Mouse (Mus musculus) midbrain, embryonic 14.5 days (tissue): ENCODE results near the gene Akr1c13. TPM values are rescaled to one million over a fixed set of nuclear protein-coding genes. Genes with fewer than 3 reads are reported as not detected.

Experiments
- ATAC-seq: fragments of 200-750 bp; cut with Nextera tagmentation; 2 replicates; pipeline ENCODE4 v1.8.0; 2017; ENCODE audit warnings: moderate number of reproducible peaks, moderate library complexity; ENCODE audit not compliant: low FRiP score, low TSS enrichment
- DNase-seq: peaks from one replicate; pipeline ENCODE4 v3.0.0-alpha.2; 2015
- H3K27ac ChIP-seq: fragments of 300-500 bp; sonication (generic); replicated peaks from 2 replicates; pipeline ENCODE4 v1.5.1; 2014; ENCODE audit warnings: mild to moderate bottlenecking, low read depth, low read length, moderate library complexity
- H3K27me3 ChIP-seq: fragments of 300-500 bp; sonication (generic); 2 replicates; pipeline ENCODE4 v1.6.1; 2014; ENCODE audit warnings: low read length, control low read depth, mixed read lengths; ENCODE audit not compliant: control insufficient read depth, insufficient read depth
- H3K36me3 ChIP-seq: fragments of 300-500 bp; sonication (generic); 2 replicates; pipeline ENCODE4 v1.6.1; 2014; ENCODE audit warnings: low read length, control low read depth; ENCODE audit not compliant: control insufficient read depth, insufficient read depth
- H3K4me1 ChIP-seq: fragments of 300-500 bp; sonication (generic); 2 replicates; pipeline ENCODE4 v1.6.1; 2014; ENCODE audit warnings: mild to moderate bottlenecking, antibody characterized with exemption, low read length, control low read depth; ENCODE audit not compliant: control insufficient read depth, insufficient read depth
- H3K4me2 ChIP-seq: fragments of 300-500 bp; sonication (generic); 2 replicates; pipeline ENCODE4 v1.6.1; 2014; ENCODE audit warnings: mild to moderate bottlenecking, low read length, moderate library complexity
- H3K4me3 ChIP-seq: fragments of 300-500 bp; sonication (generic); replicated peaks from 2 replicates; pipeline ENCODE4 v1.5.1; 2014; ENCODE audit warnings: low read depth, low read length
- H3K9ac ChIP-seq: fragments of 300-500 bp; sonication (generic); replicated peaks from 2 replicates; pipeline ENCODE4 v1.6.1; 2014; ENCODE audit warnings: mild to moderate bottlenecking, low read length, moderate library complexity
- H3K9me3 ChIP-seq: fragments of 300-500 bp; sonication (generic); 2 replicates; pipeline ENCODE4 v1.6.1; 2016; ENCODE audit warnings: low read length, control low read depth, mixed read lengths; ENCODE audit not compliant: control insufficient read depth
- WGBS: fragments of 180-500 bp; shearing (Covaris S2); extraction: QIAGEN DNeasy Blood & Tissue Kit; methylation state at CpG from one replicate; pipeline ENCODE4 v1.1.7; 2014; 5-methylcytosine and 5-hydroxymethylcytosine counted together
- polyA plus RNA-seq: library from polyadenylated mRNA; unstranded; fragments of >200 nt; fragmentation: Nextera tagmentation; extraction: Ambion mirVana; gene quantifications from 2 replicates; pipeline ENCODE4 v1.2.1, GENCODE M21; 2014

The Akr1c13 gene
- polyA plus RNA-seq, 1 experiment from 2014 or later, result 1.2 TPM

- H3K9me3 ChIP-seq, result no peaks in the 10 kb centered on the region
- WGBS, result 63% methylated on average over 1 of the region's 1 CpGs
- no peak for ATAC-seq
These were observed 37.5 kb downstream of the Akr1c13 start, which contains the start of gene Akr1c19 for GRCm38 (mm10) chr13:4228441-4228840. Gene Akr1c19, plus strand, starts transcription at chr13:4228700.

GRCm38 (mm10) chr13:4230841-4231623 lies 40.1 kb downstream of the Akr1c13 start:
- H3K9ac ChIP-seq, result no peak overlapping the region
- H3K27me3 ChIP-seq, result no peaks in the 10 kb centered on the region
- no peaks in the 10 kb centered on the region for H3K9me3 ChIP-seq
- DNase-seq (no peak), ATAC-seq (no peak)
- no peak overlapping the region for H3K27ac ChIP-seq
- H3K4me1 ChIP-seq, result no peaks in the 10 kb centered on the region
- no peaks in the 10 kb centered on the region for H3K36me3 ChIP-seq
- WGBS, result 97% methylated on average over 8 of the region's 8 CpGs
- H3K4me2 ChIP-seq, result no peak overlapping the region
- no peak overlapping the region for H3K4me3 ChIP-seq

More at GRCm38 (mm10) chr13:4228441-4228840, 37.5 kb downstream of the Akr1c13 start, which contains the start of gene Akr1c19:
- DNase-seq, result no peak
- no peak within 1 kb of the TSS for H3K4me3 ChIP-seq
- no peaks in the 10 kb centered on the region for H3K36me3 ChIP-seq
- H3K9ac ChIP-seq, result no peak within 1 kb of the TSS
- no peaks in the 10 kb centered on the region for H3K27me3 ChIP-seq
- no peaks in the 10 kb centered on the region for H3K4me1 ChIP-seq
- H3K27ac ChIP-seq, result no peak within 1 kb of the TSS
- H3K4me2 ChIP-seq, result no peak within 1 kb of the TSS

- H3K4me1 ChIP-seq, result no peaks in the 10 kb centered on the region
- no peak overlapping the region for H3K4me3 ChIP-seq
- DNase-seq (no peak), ATAC-seq (no peak)
- no peaks in the 10 kb centered on the region for H3K9me3 ChIP-seq
- no peaks in the 10 kb centered on the region for H3K27me3 ChIP-seq
- no peak overlapping the region for H3K27ac ChIP-seq
- H3K4me2 ChIP-seq, result no peak overlapping the region
- no peaks in the 10 kb centered on the region for H3K36me3 ChIP-seq
- no peak overlapping the region for H3K9ac ChIP-seq
- WGBS, result 80% methylated on average over 1 of the region's 1 CpGs
These were observed 42.2 kb downstream of the Akr1c13 start for GRCm38 (mm10) chr13:4233135-4233534.

- no peak overlapping the region for H3K4me2 ChIP-seq
- ATAC-seq (no peak), DNase-seq (no peak)
- no peaks in the 10 kb centered on the region for H3K36me3 ChIP-seq
- WGBS, result 86% methylated on average over 3 of the region's 3 CpGs
- no peak overlapping the region for H3K27ac ChIP-seq
- H3K9ac ChIP-seq, result no peak overlapping the region
- no peak overlapping the region for H3K4me3 ChIP-seq
- H3K9me3 ChIP-seq, result no peaks in the 10 kb centered on the region
- H3K27me3 ChIP-seq, result no peaks in the 10 kb centered on the region
- no peaks in the 10 kb centered on the region for H3K4me1 ChIP-seq
These were observed 42.7 kb downstream of the Akr1c13 start for GRCm38 (mm10) chr13:4233536-4234172.

- Histone ChIP-seq H3K9me3 (no peaks in the 10 kb centered on the region), H3K4me2 (peak overlapping the region; percentile 50)
These were observed 54.1 kb downstream of the Akr1c13 start for GRCm38 (mm10) chr13:4244861-4245559.

GRCm38 (mm10) chr13:4249347-4249746 lies 58.4 kb downstream of the Akr1c13 start:
- no peaks in the 10 kb centered on the region for H3K27me3 ChIP-seq
- DNase-seq, result no peak
- no peaks in the 10 kb centered on the region for H3K9me3 ChIP-seq
- H3K9ac ChIP-seq, result no peak overlapping the region
- H3K27ac ChIP-seq, result no peak overlapping the region
- no peak overlapping the region for H3K4me3 ChIP-seq
- no peak overlapping the region for H3K4me2 ChIP-seq
- 43% methylated on average over 3 of the region's 3 CpGs for WGBS
- no peak for ATAC-seq
- H3K36me3 ChIP-seq, result no peaks in the 10 kb centered on the region
- no peaks in the 10 kb centered on the region for H3K4me1 ChIP-seq

More at GRCm38 (mm10) chr13:4244861-4245559, 54.1 kb downstream of the Akr1c13 start:
- no peaks in the 10 kb centered on the region for H3K36me3 ChIP-seq
- peak overlapping the region; percentile 63 for H3K27ac ChIP-seq
- DNase-seq (peak; percentile 75), ATAC-seq (peak; percentile 89)
- peak overlapping the region; percentile 36 for H3K4me3 ChIP-seq
- H3K4me1 ChIP-seq, result no peaks in the 10 kb centered on the region
- 2% methylated on average over 13 of the region's 13 CpGs for WGBS
- peak overlapping the region; percentile 54 for H3K9ac ChIP-seq
- H3K27me3 ChIP-seq, result no peaks in the 10 kb centered on the region

Other genes with a start within 250 kb of the Akr1c13 start
- 0.15 TPM in 1 of 2 replicates, not detected in the other for gene Ucn3, start 245.8 kb upstream of the Akr1c13 start, polyA plus RNA-seq
- 0.27 and 0.89 TPM in 2 replicates for gene Akr1c14, start 142.1 kb upstream of the Akr1c13 start, polyA plus RNA-seq
- not detected in 2 replicates for gene Akr1c18, start 40.5 kb upstream of the Akr1c13 start, polyA plus RNA-seq
- gene Akr1c19, start 37.5 kb downstream of the Akr1c13 start, polyA plus RNA-seq, result 4.6 and 8.5 TPM in 2 replicates
- gene Akr1c12, start 88.3 kb downstream of the Akr1c13 start, polyA plus RNA-seq, result not detected in 2 replicates
- gene Akr1c6, start 243.2 kb downstream of the Akr1c13 start, polyA plus RNA-seq, result not detected in 2 replicates